Mouse (Mus musculus): ENCODE measurements at regions not wholly inside any gene's neighbourhood (a gene's known extent, or its start where the extent isn't known, plus 50 kb on each side); places are given as distances from the start of the nearest gene placed in this dataset.

- TF ChIP-seq POLR2A (IDR thresholded peaks at IDR 0.05; ENCODE audit: low read depth, low read length) (no peak), CTCF (IDR thresholded peaks at IDR 0.05; ENCODE audit: extremely low read depth, insufficient read length, insufficient replicate concordance, low read depth, low read length) (no peak)
Measured at GRCm38 (mm10) chr8:82477856-82478255, 74.8 kb upstream of the Il15 start.

All from small intestine, adult 2 months (tissue).